Mouse (Mus musculus) adipocyte (in vitro differentiated cells): ENCODE results near the gene Trpt1.
"Not testable (repeated sequence)": the region's sequence is repeated elsewhere in the genome, so short reads cannot be mapped to it uniquely, and the experiment has no call there.

Source experiments
- DNase-seq: peaks from one replicate; pipeline ENCODE4 v3.0.0-alpha.2; 2016; ENCODE audit warnings: low spot score

Trpt1 gene

GRCm38 (mm10) chr19:6974211-6975205, 21.4 kb upstream of the Trpt1 start, which contains the start of gene Ppp1r14b:
Gene Ppp1r14b, plus strand, starts transcription at chr19:6974968.
- peak; percentile 90 for DNase-seq

DNA sequence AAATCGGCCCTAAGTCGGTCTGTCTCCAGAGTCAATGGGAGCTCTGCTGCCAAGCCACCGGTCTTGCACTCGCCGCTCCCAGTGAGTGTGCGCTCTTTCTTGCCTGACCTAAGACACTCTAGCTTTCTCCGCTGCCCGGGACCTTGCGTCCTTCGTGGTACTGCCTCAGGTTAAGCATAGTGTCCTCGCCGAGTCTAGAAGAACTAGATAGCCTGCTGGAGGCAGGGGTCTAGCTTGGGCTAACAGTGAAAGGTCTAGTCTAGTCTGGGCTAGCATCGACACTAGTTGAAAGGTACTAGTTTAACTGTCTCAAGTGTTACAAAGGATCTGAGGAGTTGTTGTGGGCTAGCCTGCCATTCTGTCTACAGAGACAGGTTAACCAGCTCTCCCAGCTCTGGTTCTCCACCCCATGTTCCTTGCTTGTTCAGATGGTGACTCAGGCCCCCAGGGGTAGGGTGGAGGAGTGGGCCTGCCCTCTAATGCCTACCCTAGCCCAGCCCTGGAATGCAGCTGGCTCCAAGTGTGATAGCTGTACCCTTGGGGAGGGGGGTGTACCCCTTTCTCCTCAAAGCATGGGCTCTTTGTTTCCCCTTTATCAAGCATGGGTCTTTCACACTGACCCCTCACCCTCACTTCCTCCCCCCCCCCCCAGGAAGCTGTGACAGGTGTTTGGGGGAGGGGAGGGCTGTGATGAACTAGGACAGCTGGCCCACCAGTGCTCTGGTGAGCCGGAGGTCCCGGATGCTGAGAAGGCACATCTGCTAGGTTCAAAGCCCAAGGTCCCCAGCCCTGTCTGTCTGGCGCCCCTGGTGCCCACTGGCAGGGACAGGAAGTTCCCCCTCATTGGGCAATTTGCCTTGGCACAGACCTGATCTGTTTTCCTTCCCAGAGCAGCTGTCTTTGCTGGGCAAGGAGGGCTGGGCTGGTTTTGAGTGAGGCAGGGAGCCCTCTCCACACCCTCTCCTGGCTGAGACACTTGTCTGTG, 20.1 kb upstream of the Trpt1 start, which contains the start of gene Plcb3:
Gene Plcb3 (minus strand): TSS at position 934 of the 985 bp plus-strand sequence.
- DNase-seq, result peak; percentile 89

GRCm38 (mm10) chr19:6977759-6978638, 17.9 kb upstream of the Trpt1 start:
- no peak for DNase-seq

DNA sequence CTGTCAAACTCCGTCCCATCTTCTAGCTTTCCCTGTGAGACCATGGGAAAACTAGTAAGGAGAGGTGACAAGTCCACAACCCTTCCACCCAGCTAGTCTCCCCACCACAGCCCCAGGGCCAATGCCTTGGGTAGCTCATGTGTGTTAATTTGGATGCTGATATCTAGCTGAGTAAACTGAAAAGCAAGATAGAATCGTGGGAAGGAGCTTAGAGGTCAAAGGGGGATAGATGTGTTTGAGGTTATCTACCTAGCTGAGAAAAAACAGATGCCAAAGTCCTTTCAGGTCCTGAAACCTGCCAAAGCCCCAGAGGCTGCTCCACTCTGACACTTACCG, 17.3 kb upstream of the Trpt1 start:
- no peak for DNase-seq

DNA sequence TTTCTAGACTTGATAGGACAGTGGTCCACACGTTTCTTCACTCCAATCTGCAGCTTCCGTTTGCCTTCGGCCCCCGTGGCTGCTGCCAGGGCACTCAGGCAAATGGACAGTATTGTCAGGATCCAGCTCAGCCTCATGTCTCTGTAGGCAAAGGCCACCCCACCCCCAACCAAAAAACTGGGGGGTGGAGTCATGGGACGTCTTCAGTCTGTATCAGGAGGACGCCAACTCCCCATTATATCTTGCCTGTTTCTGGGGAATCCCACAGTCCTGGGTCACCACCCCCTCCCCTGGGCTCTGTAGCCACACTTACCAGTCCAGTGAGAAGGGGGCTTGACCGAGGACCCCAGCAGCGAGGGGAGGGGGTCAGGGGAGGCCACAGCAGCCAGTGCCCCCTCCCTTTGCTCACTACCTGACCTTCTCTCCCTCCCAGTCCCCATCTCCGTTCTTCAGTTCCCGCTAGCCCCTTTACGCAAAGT, 16.9 kb upstream of the Trpt1 start:
- peak; percentile 84 for DNase-seq

- peak; percentile 100 for DNase-seq
Measured at GRCm38 (mm10) chr19:6979486-6980380, 16.2 kb upstream of the Trpt1 start.

- DNase-seq, result peak; percentile 100
Measured at GRCm38 (mm10) chr19:6980381-6981093, 15.4 kb upstream of the Trpt1 start, which contains the start of gene Fkbp2. Gene Fkbp2, minus strand, starts transcription at chr19:6980501.

- DNase-seq, result no peak
Measured at GRCm38 (mm10) chr19:6981465-6981864, 14.5 kb upstream of the Trpt1 start.

- DNase-seq, result no peak
Measured at GRCm38 (mm10) chr19:6983621-6984020, 12.3 kb upstream of the Trpt1 start.

DNA sequence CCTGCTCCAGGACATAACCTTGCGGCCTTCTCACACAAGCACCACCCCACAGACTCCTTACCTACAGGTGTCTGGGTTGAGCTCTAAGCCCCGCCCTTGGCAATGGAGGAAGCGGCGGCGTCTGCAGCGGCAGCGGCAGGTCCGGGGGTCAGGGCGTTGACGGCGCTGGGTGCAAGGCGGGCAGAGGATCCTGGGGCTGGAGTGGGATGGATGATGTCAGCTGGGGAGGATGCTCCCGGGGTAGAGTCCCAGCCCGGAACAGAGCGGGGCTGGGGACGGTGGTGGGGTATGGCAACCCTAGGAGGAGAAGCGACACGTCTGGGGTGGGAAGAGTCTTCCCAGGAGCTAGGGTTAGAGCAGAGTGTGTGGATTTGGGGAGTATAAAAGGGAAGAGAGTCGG, 10.6 kb upstream of the Trpt1 start:
- no peak for DNase-seq

DNA sequence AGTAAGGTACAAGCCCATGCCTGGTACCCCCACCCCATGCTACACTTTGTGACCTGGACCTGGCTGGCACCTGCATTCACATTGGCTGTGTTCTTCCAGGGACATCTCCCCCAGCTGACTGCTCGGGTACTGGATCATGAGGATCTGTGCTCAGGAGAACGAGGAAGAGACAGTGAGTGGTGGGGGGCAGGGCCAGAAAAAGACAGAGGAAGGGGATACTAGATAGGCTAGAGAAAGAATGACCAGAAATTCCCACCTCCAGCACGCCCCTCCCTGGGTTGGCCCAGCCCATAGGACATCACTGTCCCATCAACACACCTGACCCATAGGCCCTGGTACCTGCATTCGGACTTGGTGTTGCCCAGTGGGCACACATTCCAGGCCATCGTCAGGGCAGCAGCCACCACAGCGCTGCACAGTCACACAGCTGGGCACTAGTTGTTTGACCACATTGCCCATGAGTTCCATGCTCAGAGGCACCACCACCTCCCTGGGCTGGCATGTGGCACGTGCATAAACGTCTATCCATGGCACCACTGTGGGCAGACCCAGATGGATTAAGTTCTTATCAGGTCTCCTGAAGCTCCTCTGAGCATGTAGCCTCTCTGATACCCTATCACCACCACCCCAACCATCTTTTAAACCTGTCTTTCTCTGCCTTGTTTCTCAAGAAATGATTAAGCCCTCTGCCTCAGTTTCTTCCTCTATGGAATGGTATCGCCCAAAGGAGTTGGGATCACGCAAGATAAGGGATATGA, 9.8 kb upstream of the Trpt1 start:
- DNase-seq, result no peak

DNA sequence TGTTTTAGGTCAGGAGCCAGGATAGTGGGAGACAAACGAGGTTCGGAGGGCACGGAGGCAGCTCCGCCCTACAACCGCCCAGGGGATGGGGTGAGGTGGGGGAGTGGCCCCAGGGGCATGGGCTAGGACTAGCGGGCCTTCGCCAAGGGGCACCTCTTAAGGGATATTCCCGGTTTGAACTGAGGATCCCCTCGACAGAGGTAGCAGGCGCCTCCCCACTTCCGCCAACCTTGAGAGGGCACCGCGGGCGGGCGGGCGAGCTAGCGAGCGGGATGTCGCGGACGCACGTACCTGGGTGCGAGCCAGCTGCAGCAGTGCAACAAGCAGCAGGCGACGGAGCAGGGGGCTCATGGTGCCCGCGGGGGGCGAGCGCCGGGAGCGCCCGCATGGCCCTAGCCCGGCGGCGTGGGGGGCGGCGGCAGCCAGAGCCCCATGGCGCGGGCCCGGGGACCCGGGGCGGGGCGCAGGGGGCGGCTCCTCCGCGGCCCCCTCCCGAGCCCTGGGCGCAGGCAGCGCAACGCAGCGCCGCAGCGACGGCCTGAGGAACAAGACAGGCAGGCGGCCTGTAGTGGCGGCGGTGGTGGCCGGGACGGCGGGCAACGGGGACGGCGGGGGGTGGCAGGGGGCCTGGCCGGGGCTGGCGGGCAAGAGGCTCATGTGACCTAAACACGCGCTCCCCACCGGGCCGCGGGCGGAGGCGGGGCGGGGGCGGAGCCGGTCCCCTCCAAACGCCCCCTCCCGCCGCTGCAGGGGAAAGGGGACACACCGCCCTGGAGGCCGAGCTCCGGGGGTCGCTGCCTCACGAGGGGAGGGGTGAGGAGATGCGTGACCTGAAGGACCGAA, 8.6 kb upstream of the Trpt1 start, which contains the start of gene Vegfb:
Gene Vegfb (minus strand): TSS at position 591 of the 843 bp plus-strand sequence.
- peak; percentile 72 for DNase-seq

DNA sequence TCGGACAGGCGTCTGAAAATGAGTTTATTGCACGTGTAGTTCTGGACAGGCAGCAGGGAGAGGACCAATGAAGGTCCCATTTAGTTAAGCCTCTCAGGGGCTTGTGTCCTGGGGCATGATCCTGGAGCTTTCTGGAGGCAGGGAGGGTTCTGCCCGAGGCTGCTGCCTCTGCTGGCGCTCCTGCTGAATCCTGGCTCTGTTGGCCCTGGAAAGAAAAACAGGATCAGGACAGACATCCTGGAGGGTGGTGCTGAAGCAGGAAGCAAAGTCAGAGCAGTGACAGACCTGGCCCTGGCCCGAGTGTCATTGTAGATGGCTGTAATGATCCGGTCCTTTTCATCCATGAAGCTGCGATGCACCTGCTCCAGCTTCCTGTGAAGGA, 8.0 kb upstream of the Trpt1 start:
- peak; percentile 56 for DNase-seq

- DNase-seq, result peak; percentile 79
Measured at GRCm38 (mm10) chr19:6989251-6989650, 6.7 kb upstream of the Trpt1 start.

GRCm38 (mm10) chr19:6990712-6991111, 5.2 kb upstream of the Trpt1 start:
- no peak for DNase-seq

DNA sequence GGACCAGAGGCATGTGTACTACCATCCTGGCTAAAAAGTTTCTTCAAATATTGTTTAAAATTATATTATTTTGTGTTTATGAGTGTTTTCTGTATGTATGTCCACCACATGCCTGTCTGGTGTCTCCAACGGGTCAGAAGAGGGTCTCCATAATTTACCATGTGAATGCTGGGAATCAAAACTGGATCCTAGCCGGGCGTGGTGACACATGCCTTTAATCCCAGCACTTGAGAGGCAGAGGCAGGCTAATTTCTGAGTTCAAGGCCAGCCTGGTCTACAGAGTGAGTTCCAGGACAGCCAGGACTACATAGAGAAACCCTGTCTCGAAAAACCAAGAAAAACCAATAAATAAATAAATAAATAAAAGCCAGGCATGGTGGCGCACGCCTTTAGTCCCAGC, 4.8 kb upstream of the Trpt1 start:
- not testable (repeated sequence) for DNase-seq

- peak; percentile 97 for DNase-seq
Measured at GRCm38 (mm10) chr19:6992011-6992858, 3.7 kb upstream of the Trpt1 start, which contains the start of gene Dnajc4. Gene Dnajc4, minus strand, starts transcription at chr19:6992572.
